Mouse (Mus musculus): ENCODE data around the gene Ubald1. TPM values are rescaled to one million over a fixed set of nuclear protein-coding genes. Genes with fewer than 3 reads are reported as not detected.
A peak's percentile ranks its signal among the peaks of the same experiment; 100 is the strongest.

Ubald1 gene
- polyA plus RNA-seq, 1 experiment from 2014 or later, result 55.2 TPM

DNA sequence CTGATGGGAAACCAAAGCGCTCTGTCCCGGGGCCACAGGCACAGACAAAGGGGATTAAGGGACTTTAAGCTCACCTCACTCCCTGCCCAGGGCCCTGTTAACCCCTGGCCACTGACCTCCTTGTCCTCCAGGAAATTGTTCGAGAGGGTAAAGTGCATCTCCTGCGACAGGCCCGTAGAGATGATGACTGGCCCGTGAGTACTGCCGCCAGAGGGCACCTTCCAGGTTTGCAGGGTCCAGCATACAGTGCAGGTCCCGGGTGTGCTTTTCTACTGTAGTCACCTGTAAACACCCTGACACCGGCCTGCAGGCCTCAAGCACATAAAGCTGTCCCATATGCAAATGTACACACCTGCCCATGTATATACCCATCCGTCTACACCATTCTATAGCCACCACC lies 18.7 kb downstream of the Ubald1 start:
- H3K4me3 ChIP-seq (ENCODE audit: low read length), result no peak overlapping the region
- H3K9ac ChIP-seq (ENCODE audit: low read depth, low read length), result no peak overlapping the region
- 0 out of 2 replicates have a peak, but pooled peaks have one; percentile 14 for ATAC-seq
- no peaks in the 10 kb centered on the region for H3K4me1 ChIP-seq (ENCODE audit: control insufficient read depth, insufficient read depth, low read depth, low read length)
- no peaks in the 10 kb centered on the region for H3K9me3 ChIP-seq (ENCODE audit: control insufficient read depth, low read length)
- WGBS, result 50% methylated on average over 10 of the region's 10 CpGs
- no peaks in the 10 kb centered on the region for H3K27me3 ChIP-seq (replicated peaks; ENCODE audit: control insufficient read depth, insufficient read depth, low read length)
- no peak overlapping the region for H3K27ac ChIP-seq (ENCODE audit: low read depth, low read length)
- H3K36me3 ChIP-seq (ENCODE audit: control insufficient read depth, insufficient read depth, low read length), result no peaks in the 10 kb centered on the region
- H3K4me2 ChIP-seq (ENCODE audit: low read length), result no peak overlapping the region

DNA sequence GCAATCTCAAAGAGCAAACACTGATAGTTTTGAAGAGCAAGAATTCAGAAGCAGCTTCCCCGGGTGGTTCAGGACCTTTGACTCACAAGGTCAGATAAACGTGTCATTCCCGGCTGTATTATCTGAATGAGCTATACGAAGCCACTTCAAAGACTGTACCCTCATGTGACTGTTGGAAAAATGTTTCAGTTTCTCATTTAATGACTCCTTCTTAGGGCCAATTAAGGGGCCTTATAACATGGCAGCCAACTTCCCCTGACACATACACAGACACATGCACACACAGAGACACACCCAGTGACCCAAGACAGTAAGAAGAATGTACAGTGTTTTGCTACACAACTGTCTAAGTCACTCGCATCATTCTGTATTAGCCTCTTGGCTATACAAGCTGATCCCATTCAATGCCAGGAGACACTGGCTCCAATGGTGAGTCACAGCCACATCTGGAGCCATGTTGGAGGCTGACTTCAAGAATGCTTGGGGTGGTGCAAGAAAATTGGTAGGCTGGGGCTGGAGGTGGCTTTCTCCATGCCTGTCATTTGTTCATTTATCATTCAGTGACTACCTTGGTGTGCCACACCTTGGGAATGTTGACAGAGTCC lies 25.0 kb downstream of the Ubald1 start:
- Histone ChIP-seq H3K27me3 (replicated peaks; ENCODE audit: control insufficient read depth, insufficient read depth, low read length) (no peaks in the 10 kb centered on the region), H3K36me3 (ENCODE audit: control insufficient read depth, insufficient read depth, low read length) (no peaks in the 10 kb centered on the region), H3K4me3 (ENCODE audit: low read length) (no peak overlapping the region), H3K4me1 (ENCODE audit: control insufficient read depth, insufficient read depth, low read depth, low read length) (no peaks in the 10 kb centered on the region), H3K9ac (ENCODE audit: low read depth, low read length) (no peak overlapping the region), H3K9me3 (ENCODE audit: control insufficient read depth, low read length) (no peaks in the 10 kb centered on the region), H3K4me2 (ENCODE audit: low read length) (no peak overlapping the region), H3K27ac (ENCODE audit: low read depth, low read length) (no peak overlapping the region)
- ATAC-seq, result no peak
- 74% methylated on average over 5 of the region's 5 CpGs for WGBS

DNA sequence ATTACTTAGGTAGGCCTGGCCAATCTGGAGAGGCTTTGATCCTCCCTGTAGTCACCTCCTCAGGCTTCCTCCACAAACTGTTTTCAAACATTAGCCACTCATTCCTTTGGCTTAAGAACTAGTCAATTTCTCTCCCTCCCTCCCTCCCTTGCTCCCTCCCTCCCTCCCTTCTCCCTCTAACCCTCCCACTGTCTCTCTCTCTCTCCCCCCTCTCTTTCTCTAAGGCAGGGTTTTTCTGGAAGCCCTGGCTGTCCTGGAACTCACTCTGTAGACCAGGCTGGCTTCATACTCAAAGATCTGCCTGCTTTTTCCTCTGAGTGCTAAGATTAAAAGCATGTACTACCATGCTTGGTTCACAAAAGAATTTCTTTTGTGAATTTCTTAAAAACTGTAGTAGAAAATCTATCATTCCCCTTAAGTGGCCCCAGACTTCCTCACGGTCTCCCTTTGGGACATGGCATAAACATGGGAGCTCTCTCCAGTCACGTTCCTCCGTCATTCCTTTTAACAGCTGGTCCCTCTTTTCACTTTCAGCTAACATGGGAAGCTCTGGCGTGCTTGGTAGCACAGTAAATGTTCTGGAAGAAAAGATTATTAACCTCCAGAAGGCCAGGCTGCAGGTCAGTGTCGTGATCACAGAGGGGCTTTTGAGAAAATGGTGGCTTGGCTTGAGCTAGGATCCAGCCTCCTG lies 29.0 kb downstream of the Ubald1 start:
- ATAC-seq, result no peak
- H3K9me3 ChIP-seq (ENCODE audit: control insufficient read depth, low read length), result no peaks in the 10 kb centered on the region
- H3K4me1 ChIP-seq (ENCODE audit: control insufficient read depth, insufficient read depth, low read depth, low read length), result no peaks in the 10 kb centered on the region
- WGBS, result 61% methylated on average over 5 of the region's 5 CpGs
- no peak overlapping the region for H3K4me2 ChIP-seq (ENCODE audit: low read length)
- H3K4me3 ChIP-seq (ENCODE audit: low read length), result no peak overlapping the region
- no peaks in the 10 kb centered on the region for H3K27me3 ChIP-seq (replicated peaks; ENCODE audit: control insufficient read depth, insufficient read depth, low read length)
- no peak overlapping the region for H3K27ac ChIP-seq (ENCODE audit: low read depth, low read length)
- H3K36me3 ChIP-seq (ENCODE audit: control insufficient read depth, insufficient read depth, low read length), result no peaks in the 10 kb centered on the region
- no peak overlapping the region for H3K9ac ChIP-seq (ENCODE audit: low read depth, low read length)

DNA sequence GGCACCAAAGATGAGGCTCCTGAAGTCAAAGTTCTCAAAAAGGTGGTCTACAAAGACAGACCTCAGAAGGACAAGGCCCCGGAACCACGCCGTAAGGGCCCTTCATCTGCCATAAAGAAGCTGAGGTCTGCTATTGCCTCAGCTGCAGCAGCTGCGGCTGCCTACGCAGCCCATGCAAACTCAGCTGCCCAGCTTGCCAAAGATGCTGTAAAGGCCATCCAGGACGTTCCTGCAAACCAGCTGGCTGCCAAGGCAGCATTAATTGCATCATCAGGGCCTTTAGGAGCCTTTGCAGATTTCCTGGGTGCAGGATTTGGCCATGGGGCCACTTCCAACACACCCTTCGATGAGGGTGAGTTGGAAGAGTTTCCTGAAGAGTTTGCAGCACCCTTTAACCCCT lies 29.8 kb downstream of the Ubald1 start:
- H3K4me1 ChIP-seq (ENCODE audit: control insufficient read depth, insufficient read depth, low read depth, low read length), result no peaks in the 10 kb centered on the region
- H3K4me3 ChIP-seq (ENCODE audit: low read length), result no peak overlapping the region
- H3K4me2 ChIP-seq (ENCODE audit: low read length), result no peak overlapping the region
- ATAC-seq, result no peak
- no peak overlapping the region for H3K9ac ChIP-seq (ENCODE audit: low read depth, low read length)
- H3K36me3 ChIP-seq (ENCODE audit: control insufficient read depth, insufficient read depth, low read length), result no peaks in the 10 kb centered on the region
- H3K9me3 ChIP-seq (ENCODE audit: control insufficient read depth, low read length), result no peaks in the 10 kb centered on the region
- H3K27ac ChIP-seq (ENCODE audit: low read depth, low read length), result no peak overlapping the region
- H3K27me3 ChIP-seq (replicated peaks; ENCODE audit: control insufficient read depth, insufficient read depth, low read length), result no peaks in the 10 kb centered on the region
- WGBS, result 76% methylated on average over 7 of the region's 7 CpGs

DNA sequence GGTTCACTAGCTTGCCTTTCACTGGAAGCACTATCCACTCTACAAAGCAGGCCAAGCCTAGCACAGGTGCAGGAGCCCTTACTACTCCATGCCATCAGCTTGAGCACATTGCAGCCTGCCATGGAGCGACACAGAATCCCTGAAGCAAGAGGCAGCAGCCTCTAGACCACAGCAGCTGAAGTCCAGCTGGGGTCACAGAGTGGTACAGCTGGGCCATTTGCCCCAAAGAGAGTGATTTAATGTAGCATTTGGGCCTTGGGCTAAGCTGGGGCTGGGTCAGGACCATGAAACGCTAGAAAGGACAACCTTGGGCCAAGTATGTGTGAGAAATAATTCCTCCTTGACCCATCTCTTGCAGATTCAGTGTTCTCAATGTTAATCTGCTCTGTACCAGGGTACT lies 32.0 kb downstream of the Ubald1 start:
- Histone ChIP-seq H3K9me3 (ENCODE audit: control insufficient read depth, low read length) (no peaks in the 10 kb centered on the region), H3K4me1 (ENCODE audit: control insufficient read depth, insufficient read depth, low read depth, low read length) (no peaks in the 10 kb centered on the region), H3K27ac (ENCODE audit: low read depth, low read length) (no peak overlapping the region), H3K27me3 (replicated peaks; ENCODE audit: control insufficient read depth, insufficient read depth, low read length) (no peaks in the 10 kb centered on the region), H3K36me3 (ENCODE audit: control insufficient read depth, insufficient read depth, low read length) (no peaks in the 10 kb centered on the region), H3K4me3 (ENCODE audit: low read length) (no peak overlapping the region), H3K9ac (ENCODE audit: low read depth, low read length) (no peak overlapping the region), H3K4me2 (ENCODE audit: low read length) (no peak overlapping the region)
- ATAC-seq, result no peak
- WGBS, result 94% methylated on average over 2 of the region's 2 CpGs

DNA sequence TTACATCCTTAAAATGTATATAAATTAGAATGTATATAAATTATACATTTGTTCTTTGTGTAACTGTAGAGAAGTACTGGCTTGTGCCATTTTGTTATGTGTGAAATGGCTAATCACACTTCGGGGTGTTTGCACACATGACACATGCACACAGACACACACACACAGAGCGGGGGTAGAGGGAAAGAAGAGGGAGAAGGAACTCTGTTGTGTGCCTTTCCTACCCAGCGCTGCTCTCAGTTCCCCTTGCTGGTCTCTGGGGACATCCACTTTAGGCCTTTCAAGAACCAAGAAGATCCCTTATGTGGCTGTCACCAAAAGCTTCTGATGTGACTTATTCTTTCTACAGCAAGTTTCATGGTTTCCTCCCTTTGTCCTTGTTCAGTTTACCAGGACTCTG lies 33.1 kb downstream of the Ubald1 start:
- ATAC-seq, result no peak
- Histone ChIP-seq H3K4me2 (ENCODE audit: low read length) (no peak overlapping the region), H3K36me3 (ENCODE audit: control insufficient read depth, insufficient read depth, low read length) (no peaks in the 10 kb centered on the region), H3K4me3 (ENCODE audit: low read length) (no peak overlapping the region), H3K4me1 (ENCODE audit: control insufficient read depth, insufficient read depth, low read depth, low read length) (no peaks in the 10 kb centered on the region), H3K9me3 (ENCODE audit: control insufficient read depth, low read length) (no peaks in the 10 kb centered on the region), H3K9ac (ENCODE audit: low read depth, low read length) (no peak overlapping the region), H3K27me3 (replicated peaks; ENCODE audit: control insufficient read depth, insufficient read depth, low read length) (no peaks in the 10 kb centered on the region), H3K27ac (ENCODE audit: low read depth, low read length) (no peak overlapping the region)
- WGBS, result 75% methylated on average over 3 of the region's 3 CpGs

DNA sequence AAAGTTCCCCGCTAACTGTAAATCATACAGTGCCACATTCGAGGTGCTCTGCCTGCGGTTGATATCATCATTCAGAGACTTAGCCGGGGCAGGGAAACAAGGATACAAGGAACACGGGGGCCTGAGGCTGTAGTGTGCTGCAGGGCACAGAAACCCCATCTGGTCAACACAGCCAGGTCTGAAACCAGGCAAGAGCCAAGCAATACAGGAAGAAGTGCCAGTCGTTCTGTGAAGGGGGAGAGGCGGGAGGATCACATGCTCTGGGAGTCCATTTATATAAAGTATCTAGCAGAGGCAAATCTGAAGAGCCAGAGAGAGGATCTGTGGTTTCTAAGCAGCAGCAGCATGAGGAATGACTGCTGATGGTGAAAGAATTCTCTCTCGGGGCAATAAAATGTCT lies 39.9 kb downstream of the Ubald1 start:
- no peak for ATAC-seq
- 87% methylated on average over 8 of the region's 8 CpGs for WGBS
- H3K4me1 ChIP-seq (ENCODE audit: control insufficient read depth, insufficient read depth, low read depth, low read length), result no peaks in the 10 kb centered on the region
- H3K9me3 ChIP-seq (ENCODE audit: control insufficient read depth, low read length), result no peaks in the 10 kb centered on the region
- H3K27me3 ChIP-seq (replicated peaks; ENCODE audit: control insufficient read depth, insufficient read depth, low read length), result no peaks in the 10 kb centered on the region
- H3K4me2 ChIP-seq (ENCODE audit: low read length), result no peak overlapping the region
- H3K36me3 ChIP-seq (ENCODE audit: control insufficient read depth, insufficient read depth, low read length), result no peaks in the 10 kb centered on the region
- H3K27ac ChIP-seq (ENCODE audit: low read depth, low read length), result no peak overlapping the region
- H3K9ac ChIP-seq (ENCODE audit: low read depth, low read length), result no peak overlapping the region
- no peak overlapping the region for H3K4me3 ChIP-seq (ENCODE audit: low read length)

DNA sequence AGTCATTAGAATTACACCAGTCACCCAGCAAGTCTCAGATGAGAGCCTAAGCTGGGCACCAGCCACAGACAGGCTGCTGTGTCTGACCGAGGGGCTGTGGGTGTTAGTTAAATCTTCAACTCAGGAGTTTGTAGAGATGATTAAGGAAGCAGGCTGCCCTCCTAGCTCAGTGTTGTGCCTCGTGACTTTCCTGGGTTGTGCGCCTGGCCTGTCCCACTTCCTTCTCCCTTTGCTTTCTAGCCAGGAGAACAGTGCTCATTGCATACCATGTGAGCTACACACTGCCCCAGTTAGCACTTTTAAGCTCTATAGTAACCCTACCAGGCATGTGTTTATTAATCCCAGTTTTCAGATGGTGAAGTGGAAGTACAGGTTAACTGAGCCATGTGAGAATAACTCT lies 40.6 kb downstream of the Ubald1 start:
- Histone ChIP-seq H3K9ac (ENCODE audit: low read depth, low read length) (no peak overlapping the region), H3K27me3 (replicated peaks; ENCODE audit: control insufficient read depth, insufficient read depth, low read length) (no peaks in the 10 kb centered on the region), H3K36me3 (ENCODE audit: control insufficient read depth, insufficient read depth, low read length) (no peaks in the 10 kb centered on the region), H3K4me2 (ENCODE audit: low read length) (no peak overlapping the region), H3K27ac (ENCODE audit: low read depth, low read length) (no peak overlapping the region), H3K9me3 (ENCODE audit: control insufficient read depth, low read length) (no peaks in the 10 kb centered on the region), H3K4me1 (ENCODE audit: control insufficient read depth, insufficient read depth, low read depth, low read length) (no peaks in the 10 kb centered on the region), H3K4me3 (ENCODE audit: low read length) (no peak overlapping the region)
- no peak for ATAC-seq
- 88% methylated on average over 3 of the region's 3 CpGs for WGBS

DNA sequence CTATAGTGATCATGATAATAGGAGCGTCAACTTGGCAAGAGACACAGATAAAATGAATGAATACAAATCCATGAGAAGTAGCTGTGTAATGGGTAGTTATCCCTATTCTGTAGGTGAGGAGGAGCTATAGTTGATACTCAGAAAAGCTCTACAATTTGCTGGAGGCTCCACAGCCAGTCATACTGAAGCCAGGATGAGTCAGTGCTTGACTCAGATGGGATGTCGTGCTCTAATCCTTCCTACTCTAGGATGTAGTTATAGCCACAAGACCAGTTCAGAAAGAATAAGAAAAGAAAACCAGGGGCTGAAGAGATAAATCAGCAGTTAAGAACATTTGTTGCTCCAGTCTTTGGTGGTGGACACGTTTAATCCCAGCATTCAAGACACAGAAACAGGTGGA lies 42.5 kb downstream of the Ubald1 start:
- no peaks in the 10 kb centered on the region for H3K36me3 ChIP-seq (ENCODE audit: control insufficient read depth, insufficient read depth, low read length)
- no peaks in the 10 kb centered on the region for H3K27me3 ChIP-seq (replicated peaks; ENCODE audit: control insufficient read depth, insufficient read depth, low read length)
- H3K9me3 ChIP-seq (ENCODE audit: control insufficient read depth, low read length), result no peaks in the 10 kb centered on the region
- no peak overlapping the region for H3K4me2 ChIP-seq (ENCODE audit: low read length)
- ATAC-seq, result no peak
- no peak overlapping the region for H3K9ac ChIP-seq (ENCODE audit: low read depth, low read length)
- WGBS, result 84% methylated on average over 3 of the region's 3 CpGs
- H3K4me3 ChIP-seq (ENCODE audit: low read length), result no peak overlapping the region
- no peaks in the 10 kb centered on the region for H3K4me1 ChIP-seq (ENCODE audit: control insufficient read depth, insufficient read depth, low read depth, low read length)
- H3K27ac ChIP-seq (ENCODE audit: low read depth, low read length), result no peak overlapping the region
